ENCODE assay signal across 14 mouse cellular contexts in genomic region chr16:32204902-32205301, GRCm38 (mm10). TPM values are rescaled to one million over a fixed set of nuclear protein-coding genes. Genes with fewer than 3 reads are reported as not detected.
DNase-seq lines count a peak whose midpoint lies in the region; ATAC-seq and TF ChIP-seq lines count a peak whose summit lies in the region.
"Had no signal": no experiment of that assay in that cellular context is flagged by ENCODE, and none has a peak within 500 bp of the region (broad histone marks: within the 10 kb centered on the region; RNA-seq: fewer than 3 reads in every experiment).

No protein-coding gene starts in this region.

- peak; percentile 37 to 66 for DNase-seq in adrenal gland, adult (ENCODE audit: inconsistent age in 2 of 2, low spot score in 1 of 2)
- DNase-seq in adrenal gland, adult 18-20 months (ENCODE audit: low spot score in 2 of 2) = no peak
- DNase-seq in kidney, adult 2 months = no peak
- no peak for DNase-seq in kidney, postnatal 14 days
- DNase-seq in urinary bladder, postnatal 14 days (ENCODE audit: low spot score) = peak; percentile 11
- no peak for DNase-seq in urinary bladder, postnatal 36 days (ENCODE audit: low spot score in 2 of 2)
- DNase-seq in spleen, postnatal 14 days (ENCODE audit: low spot score in 2 of 2) = no peak
- DNase-seq: gastrocnemius, postnatal 25 days; right cerebral cortex, postnatal 4 days had no signal

- no peaks in the 10 kb centered on the region for H3K27me3 ChIP-seq in kidney, adult 2 months (replicated peaks; ENCODE audit: control insufficient read depth, insufficient read depth, low read length)
- no peaks in the 10 kb centered on the region for H3K27me3 ChIP-seq in midbrain, embryonic 16.5 days (ENCODE audit: control insufficient read depth, insufficient read depth, low read depth, low read length)
- H3K27me3 ChIP-seq: hindbrain, embryonic 15.5 days had no signal

- no peak overlapping the region for H3K4me2 ChIP-seq in midbrain, embryonic 16.5 days (ENCODE audit: low read length)
- H3K4me2 ChIP-seq: hindbrain, embryonic 15.5 days had no signal

- H3K9me3 ChIP-seq in midbrain, embryonic 16.5 days (replicated peaks; ENCODE audit: control insufficient read depth, low read length, poor library complexity, severe bottlenecking) = no peaks in the 10 kb centered on the region; the same call in 1 of the 2 replicates
- H3K9me3 ChIP-seq: hindbrain, embryonic 15.5 days had no signal

- H3K36me3 ChIP-seq in kidney, adult 2 months (ENCODE audit: control insufficient read depth, insufficient read depth, low read length) = no peaks in the 10 kb centered on the region
- H3K36me3 ChIP-seq in midbrain, embryonic 16.5 days (ENCODE audit: control insufficient read depth, insufficient read depth, low read length) = no peaks in the 10 kb centered on the region
- H3K36me3 ChIP-seq: hindbrain, embryonic 15.5 days had no signal

- no peak for TF ChIP-seq POLR2A in kidney, adult 2 months (IDR thresholded peaks at IDR 0.05; ENCODE audit: low read depth, low read length)

- no peaks in the 10 kb centered on the region for H3K4me1 ChIP-seq in kidney, adult 2 months (ENCODE audit: control insufficient read depth, insufficient read depth, low read length)
- no peaks in the 10 kb centered on the region for H3K4me1 ChIP-seq in midbrain, embryonic 16.5 days (ENCODE audit: control insufficient read depth, insufficient read depth, low read length)

- no peak overlapping the region for H3K27ac ChIP-seq in kidney, adult 2 months (ENCODE audit: insufficient read depth, low read depth, low read length)
- no peak overlapping the region for H3K27ac ChIP-seq in midbrain, embryonic 16.5 days (ENCODE audit: low read length)
- H3K27ac ChIP-seq: hindbrain, embryonic 15.5 days had no signal

- H3K4me3 ChIP-seq in kidney, adult 2 months (ENCODE audit: insufficient read depth, low read depth, low read length) = no peak overlapping the region
- H3K4me3 ChIP-seq in midbrain, embryonic 16.5 days (ENCODE audit: low read depth, low read length) = no peak overlapping the region
- H3K4me3 ChIP-seq: hindbrain, embryonic 15.5 days had no signal

- TF ChIP-seq CTCF in kidney, adult 2 months (conservative IDR thresholded peaks at IDR 0.05; ENCODE audit: insufficient read depth, insufficient read length, low read depth, low read length) = 0 out of 2 replicates have a peak, but pooled peaks have one; percentile 13

- H3K9ac ChIP-seq in midbrain, embryonic 16.5 days (ENCODE audit: low read depth, low read length) = no peak overlapping the region
- H3K9ac ChIP-seq: hindbrain, embryonic 15.5 days had no signal

- ATAC-seq in midbrain, embryonic 16.5 days = no peak
- ATAC-seq: Patski had no signal

- 58% methylated on average over 3 of the region's 3 CpGs for WGBS in kidney, adult 2 months
- 66% methylated on average over 3 of the region's 3 CpGs for WGBS in midbrain, embryonic 16.5 days

RNA-seq across cellular contexts. Expression of gene Bex6, which starts 25.3 kb away (rescaled TPM):
- total RNA-seq in adrenal gland, adult 18-20 months (2021) = not detected
- not detected in 2 replicates for polyA plus RNA-seq in kidney, adult 2 months (2012; rRNA removed)
- not detected in 2 replicates for polyA plus RNA-seq in midbrain, embryonic 16.5 days (2015; fragmentation: Nextera tagmentation; extraction: Ambion mirVana)
- total RNA-seq: gastrocnemius, postnatal 25 days; left cerebral cortex, postnatal 10 days; neutrophil, adult 5-6 weeks had no signal
- polyA plus RNA-seq: hindbrain, embryonic 15.5 days; Patski had no signal

RNA-seq across cellular contexts. Expression of gene Nrros, which starts 39.5 kb away (rescaled TPM):
- 1 to 10 TPM; 4.6 to 7.4 TPM for total RNA-seq in adrenal gland, adult 18-20 months (2021)
- 7.9 and 11.6 TPM in 2 replicates for polyA plus RNA-seq in kidney, adult 2 months (2012; rRNA removed)
- polyA plus RNA-seq in midbrain, embryonic 16.5 days (2015; fragmentation: Nextera tagmentation; extraction: Ambion mirVana) = 6.7 and 6.8 TPM in 2 replicates
- polyA plus RNA-seq: Patski had no signal

RNA-seq across cellular contexts. Expression of gene Fbxo45, which starts 42.1 kb away (rescaled TPM):
- total RNA-seq in adrenal gland, adult 18-20 months (2021) = 10 to 100 TPM; 13.6 to 16.2 TPM
- polyA plus RNA-seq in kidney, adult 2 months (2012; rRNA removed) = 2.7 and 3.5 TPM in 2 replicates
- 5.9 and 8.2 TPM in 2 replicates for polyA plus RNA-seq in midbrain, embryonic 16.5 days (2015; fragmentation: Nextera tagmentation; extraction: Ambion mirVana)

RNA-seq across cellular contexts. Expression of gene Wdr53, which starts 42.1 kb away (rescaled TPM):
- total RNA-seq in adrenal gland, adult 18-20 months (2021) = 10 to 100 TPM; 12.5 to 14.1 TPM
- polyA plus RNA-seq in kidney, adult 2 months (2012; rRNA removed) = 5.2 and 6.0 TPM in 2 replicates
- polyA plus RNA-seq in midbrain, embryonic 16.5 days (2015; fragmentation: Nextera tagmentation; extraction: Ambion mirVana) = 13.8 and 16.0 TPM in 2 replicates

Comparison
In these comparisons a context has a peak if more than half of its experiments do, and no peak if none do; other contexts are left out.
1. DNase-seq: peak in adrenal gland, adult (2 of 2) and urinary bladder, postnatal 14 days (single experiment); none in adrenal gland, adult 18-20 months (0 of 2), kidney, adult 2 months (single experiment), kidney, postnatal 14 days (single experiment), urinary bladder, postnatal 36 days (0 of 2) and spleen, postnatal 14 days (0 of 2).